ENCODE assay signal across 21 mouse cellular contexts in genomic region chr12:65118968-65119367, GRCm38 (mm10).
"Had no signal": no experiment of that assay in that cellular context is flagged by ENCODE, and none has a peak within 500 bp of the region (broad histone marks: within the 10 kb centered on the region; RNA-seq: fewer than 3 reads in every experiment).

No protein-coding gene starts in this region.

- DNase-seq: kidney, adult 2 months; kidney, postnatal 25 days; layer of hippocampus, adult 9-11 months; liver; lung, adult 18-20 months; lung, postnatal 10 days; lung, postnatal 36 days; spleen, adult 18-20 months; thymus, postnatal 36 days had no signal

- H3K27ac ChIP-seq: kidney, postnatal 0 days; layer of hippocampus, adult 2 months; limb, embryonic 10.5 days; limb, embryonic 13.5 days; liver, embryonic 12.5 days; liver, embryonic 15.5 days; lung, embryonic 15.5 days; midbrain, embryonic 12.5 days; midbrain, embryonic 15.5 days; neural tube, embryonic 12.5 days; neural tube, embryonic 15.5 days; stomach, embryonic 15.5 days had no signal

- H3K4me1 ChIP-seq: limb, embryonic 10.5 days; limb, embryonic 13.5 days; liver, embryonic 12.5 days; liver, embryonic 15.5 days; lung, embryonic 15.5 days; midbrain, embryonic 12.5 days; midbrain, embryonic 15.5 days; neural tube, embryonic 12.5 days; neural tube, embryonic 15.5 days; stomach, embryonic 15.5 days had no signal

- H3K27me3 ChIP-seq: limb, embryonic 13.5 days; liver, embryonic 12.5 days; liver, embryonic 15.5 days; lung, embryonic 15.5 days; midbrain, embryonic 12.5 days; midbrain, embryonic 15.5 days; neural tube, embryonic 12.5 days; neural tube, embryonic 15.5 days; stomach, embryonic 15.5 days had no signal

- ATAC-seq: liver, embryonic 12.5 days; midbrain, embryonic 15.5 days had no signal

- H3K4me3 ChIP-seq: layer of hippocampus, adult 2 months; limb, embryonic 10.5 days; limb, embryonic 13.5 days; liver, embryonic 12.5 days; liver, embryonic 15.5 days; lung, embryonic 15.5 days; midbrain, embryonic 12.5 days; midbrain, embryonic 15.5 days; neural tube, embryonic 12.5 days; neural tube, embryonic 15.5 days; stomach, embryonic 15.5 days had no signal
